Mouse (Mus musculus): ENCODE measurements at regions not wholly inside any gene's neighbourhood (a gene's known extent, or its start where the extent isn't known, plus 50 kb on each side); places are given as distances from the start of the nearest gene placed in this dataset.

DNA sequence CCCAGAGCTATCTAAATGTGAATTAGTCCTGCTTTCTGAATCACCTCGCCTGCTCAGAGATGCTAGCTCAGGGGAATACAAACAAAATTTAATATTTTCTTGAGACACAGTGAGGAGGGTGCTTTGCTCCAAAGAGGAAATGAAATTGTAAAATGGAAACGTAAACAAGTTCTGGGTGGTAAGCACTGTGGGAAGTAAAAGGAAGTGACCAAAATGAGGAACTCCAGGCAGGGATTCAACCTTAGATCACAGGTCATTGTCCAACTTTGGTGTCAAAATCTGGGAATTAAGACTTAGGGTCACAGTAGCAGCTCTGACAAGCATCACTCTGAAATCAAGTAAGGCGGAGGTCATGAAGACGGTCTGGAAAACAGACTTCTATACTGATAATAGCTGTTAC lies 90.2 kb upstream of the Tmtc1 start:
- TF ChIP-seq CTCF (IDR thresholded peaks at IDR 0.05; ENCODE audit: low read depth) = no peak
- TF ChIP-seq EP300 (IDR thresholded peaks at IDR 0.05; ENCODE audit: low read depth) = no peak
